Mouse (Mus musculus) heart, embryonic 14.5 days (tissue): ENCODE measurements around the gene Tacc2. TPM values are rescaled to one million over a fixed set of nuclear protein-coding genes. Genes with fewer than 3 reads are reported as not detected.
A peak's percentile ranks its signal among the peaks of the same experiment; 100 is the strongest.

Source experiments
- ATAC-seq: fragments of 200-750 bp; cut with Nextera tagmentation; 2 replicates; pipeline ENCODE4 v1.8.0; 2017; ENCODE audit warnings: low read depth, moderate TSS enrichment; ENCODE audit not compliant: insufficient number of reproducible peaks, insufficient read depth, low FRiP score
- H3K27ac ChIP-seq, 2 experiments: fragments of 200-500 bp in 1 of 2; fragments of 300-500 bp in 1 of 2; sonication (generic) in 1 of 2; replicated peaks in 1 of 2; 2 replicates each; pipeline ENCODE4 v1.5.1; 2012 to 2014; ENCODE audit warnings: low read depth in 2 of 2, low read length in 2 of 2, control low read depth in 1 of 2, mild to moderate bottlenecking in 1 of 2, mixed read lengths in 1 of 2; ENCODE audit not compliant: control insufficient read depth in 1 of 2, insufficient read depth in 1 of 2
- H3K27me3 ChIP-seq: fragments of 300-500 bp; sonication (generic); 2 replicates; pipeline ENCODE4 v1.6.1; 2014; ENCODE audit warnings: mild to moderate bottlenecking, low read length, control low read depth; ENCODE audit not compliant: control insufficient read depth, insufficient read depth
- H3K36me3 ChIP-seq: fragments of 300-500 bp; sonication (generic); 2 replicates; pipeline ENCODE4 v1.6.1; 2014; ENCODE audit warnings: mild to moderate bottlenecking, control low read depth, low read length, mixed read lengths; ENCODE audit not compliant: control insufficient read depth, insufficient read depth
- H3K4me1 ChIP-seq, 2 experiments: fragments of 200-500 bp in 1 of 2; fragments of 300-500 bp in 1 of 2; sonication (generic) in 1 of 2; 2 replicates each; pipeline ENCODE4 v1.6.1; 2012 to 2014; ENCODE audit warnings: low read length in 2 of 2, control low read depth in 1 of 2, mixed read lengths in 1 of 2; ENCODE audit not compliant: control insufficient read depth in 2 of 2, insufficient read depth in 2 of 2
- H3K4me2 ChIP-seq: fragments of 300-500 bp; sonication (generic); 2 replicates; pipeline ENCODE4 v1.6.1; 2014; ENCODE audit warnings: mild to moderate bottlenecking, low read length
- H3K4me3 ChIP-seq, 2 experiments: fragments of 200-500 bp in 1 of 2; fragments of 300-500 bp in 1 of 2; sonication (generic) in 1 of 2; 2 replicates each; pipeline ENCODE4 v1.5.1; 2012 to 2014; ENCODE audit warnings: low read length in 2 of 2, mild to moderate bottlenecking in 2 of 2, control low read depth in 1 of 2, low read depth in 1 of 2, moderate library complexity in 1 of 2; ENCODE audit not compliant: control insufficient read depth in 1 of 2, insufficient read depth in 1 of 2
- H3K9ac ChIP-seq: fragments of 300-500 bp; sonication (generic); 2 replicates; pipeline ENCODE4 v1.6.1; 2014; ENCODE audit warnings: mild to moderate bottlenecking, low read length
- H3K9me3 ChIP-seq: fragments of 300-500 bp; sonication (generic); 2 replicates; pipeline ENCODE4 v1.6.1; 2016; ENCODE audit warnings: low read length, control low read depth; ENCODE audit not compliant: control insufficient read depth
- WGBS: fragments of 180-500 bp; shearing (Covaris S2); extraction: QIAGEN DNeasy Blood & Tissue Kit; methylation state at CpG from one replicate; pipeline ENCODE4 v1.1.7; 2014; 5-methylcytosine and 5-hydroxymethylcytosine counted together
- polyA plus RNA-seq: library from polyadenylated mRNA; unstranded; fragments of >200 nt; fragmentation: Nextera tagmentation; extraction: Ambion mirVana; gene quantifications from 2 replicates; pipeline ENCODE4 v1.2.1, GENCODE M21; 2014

Tacc2 gene
- polyA plus RNA-seq, 1 experiment from 2014 or later: 55.9 TPM

DNA sequence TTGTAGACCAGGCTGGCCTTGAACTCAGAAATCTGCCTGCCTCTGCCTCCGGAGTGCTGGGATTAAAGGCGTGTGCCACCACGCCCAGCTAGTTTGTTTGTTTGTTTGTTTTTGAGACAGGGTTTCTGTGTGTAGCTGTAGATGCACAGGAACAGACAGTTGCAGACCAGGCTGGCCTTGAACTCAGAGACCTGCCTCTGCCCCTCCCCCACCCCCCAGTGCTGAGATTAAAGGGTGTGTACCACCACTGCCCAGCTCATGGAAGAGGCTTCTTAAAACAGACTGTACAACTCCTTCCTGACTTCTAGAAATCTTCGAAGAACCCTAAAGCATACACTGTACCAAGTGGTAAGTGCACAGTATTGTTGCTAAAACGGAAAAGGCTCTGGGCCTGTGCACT lies 31.8 kb upstream of the Tacc2 start:
- peaks cover 0 to 10% of the 10 kb centered on the region in 2 experiments; a peak in 1 of 4 replicates for H3K4me1 ChIP-seq
- WGBS: 84% methylated on average over 5 of the region's 5 CpGs
- H3K27ac ChIP-seq: no peak overlapping the region
- H3K9me3 ChIP-seq: no peaks in the 10 kb centered on the region
- peaks cover 49% of the 10 kb centered on the region for H3K36me3 ChIP-seq
- peak overlapping the region; percentile 93 for H3K4me2 ChIP-seq
- no peaks in the 10 kb centered on the region for H3K27me3 ChIP-seq
- ATAC-seq: no peak
- peak overlapping the region; percentile 93 for H3K9ac ChIP-seq
- H3K4me3 ChIP-seq: peak overlapping the region in 1 of 2 experiments; percentile 90; a peak in 1 of 4 replicates

DNA sequence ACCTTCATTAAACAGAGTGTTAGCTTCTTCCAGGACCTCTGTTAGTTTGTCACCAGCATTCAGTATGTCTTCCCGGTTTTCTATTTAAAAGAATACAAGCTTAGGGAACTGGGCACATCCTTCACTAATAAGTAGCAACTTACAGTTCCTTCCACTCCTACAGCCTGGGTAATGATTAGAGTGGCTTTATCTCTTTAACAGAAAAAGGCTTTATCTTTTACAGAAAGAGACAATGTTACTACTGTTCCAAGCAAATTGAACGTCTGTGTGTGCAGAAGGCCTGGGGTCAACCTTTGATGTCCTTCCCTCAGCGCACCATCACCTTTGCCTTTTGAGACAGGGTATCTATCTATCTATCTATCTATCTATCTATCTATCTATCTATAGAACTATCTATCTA lies 31.3 kb upstream of the Tacc2 start:
- WGBS: 38% methylated on average over 3 of the region's 3 CpGs
- Histone ChIP-seq H3K36me3 (peaks cover 46% of the 10 kb centered on the region), H3K27me3 (no peaks in the 10 kb centered on the region), H3K4me3 (peak overlapping the region; percentile 69 to 90; a peak in 3 of 4 replicates), H3K4me1 (peaks cover 0 to 10% of the 10 kb centered on the region in 2 experiments; a peak in 1 of 4 replicates), H3K4me2 (peak overlapping the region; percentile 93), H3K27ac (peak overlapping the region; percentile 92 to 99), H3K9ac (peak overlapping the region; percentile 93), H3K9me3 (no peaks in the 10 kb centered on the region)
- ATAC-seq: no peak

DNA sequence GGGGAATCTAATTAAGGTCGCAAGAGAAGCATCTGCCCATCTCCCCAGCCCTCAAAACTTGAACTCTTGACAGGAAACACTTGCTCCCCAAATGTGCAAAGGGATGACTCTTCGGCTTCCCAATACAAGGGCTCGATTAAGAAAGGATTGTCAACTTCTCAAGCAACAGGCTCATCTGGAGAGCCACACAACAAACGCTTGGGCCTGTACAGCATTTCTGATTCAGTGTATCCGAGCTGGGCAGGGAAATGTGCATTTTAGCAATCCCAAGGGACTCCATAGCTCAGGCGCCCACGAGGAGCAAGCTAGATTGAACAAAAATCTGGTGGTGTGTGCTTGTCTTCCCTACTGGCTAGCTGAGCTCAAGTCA lies 30.8 kb upstream of the Tacc2 start:
- Histone ChIP-seq H3K27me3 (no peaks in the 10 kb centered on the region), H3K4me2 (peak overlapping the region; percentile 93), H3K9ac (peak overlapping the region; percentile 93), H3K36me3 (peaks cover 41% of the 10 kb centered on the region), H3K27ac (peak overlapping the region; percentile 92 to 99), H3K4me3 (peak overlapping the region; percentile 69 to 90), H3K4me1 (peaks cover 0 to 10% of the 10 kb centered on the region in 2 experiments; a peak in 1 of 4 replicates), H3K9me3 (no peaks in the 10 kb centered on the region)
- 3% methylated on average over 7 of the region's 7 CpGs for WGBS
- ATAC-seq: no peak

DNA sequence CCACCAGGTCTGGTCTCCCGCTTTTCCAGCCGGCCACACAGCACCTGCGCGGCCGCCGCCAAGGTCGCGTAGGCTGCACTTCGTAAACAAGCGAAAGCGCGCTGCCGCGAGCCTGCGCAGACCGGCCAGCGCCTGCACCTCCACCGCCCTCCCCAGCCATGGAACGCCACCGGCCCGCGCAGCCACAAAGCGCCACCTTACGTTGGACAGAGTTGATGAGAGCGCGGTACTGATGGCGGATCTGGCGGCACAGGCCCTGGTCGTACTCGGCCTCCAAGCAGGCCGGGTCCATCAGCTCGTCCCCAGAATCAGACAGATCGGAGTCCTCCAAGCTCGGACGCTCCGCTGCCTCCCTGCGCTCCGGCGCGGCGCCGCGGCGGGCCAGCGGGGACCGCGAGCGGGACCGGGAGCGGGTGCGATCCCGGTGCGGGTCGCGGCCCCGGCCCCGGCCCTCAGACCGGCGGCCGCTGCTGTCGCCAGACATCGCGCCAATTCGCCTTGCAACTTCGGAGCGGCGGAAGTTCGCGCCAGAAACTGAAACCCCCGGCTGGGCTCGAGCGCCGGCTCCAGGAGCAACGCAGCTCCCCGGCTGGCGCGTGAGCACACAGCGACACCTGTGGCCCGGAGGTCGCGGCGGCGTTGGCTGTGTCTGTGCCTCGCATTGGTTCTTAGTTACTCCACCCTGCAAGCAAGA lies 30.3 kb upstream of the Tacc2 start:
- H3K27me3 ChIP-seq: no peaks in the 10 kb centered on the region
- peak overlapping the region; percentile 69 to 90 for H3K4me3 ChIP-seq
- peak overlapping the region; percentile 93 for H3K4me2 ChIP-seq
- ATAC-seq: peak; percentile 92
- peak overlapping the region; percentile 93 for H3K9ac ChIP-seq
- WGBS: under 1% methylated on average over 84 of the region's 84 CpGs
- peaks cover 0 to 10% of the 10 kb centered on the region in 2 experiments; a peak in 1 of 4 replicates for H3K4me1 ChIP-seq
- peak overlapping the region; percentile 92 to 99 for H3K27ac ChIP-seq
- H3K36me3 ChIP-seq: peaks cover 36% of the 10 kb centered on the region
- H3K9me3 ChIP-seq: no peaks in the 10 kb centered on the region

DNA sequence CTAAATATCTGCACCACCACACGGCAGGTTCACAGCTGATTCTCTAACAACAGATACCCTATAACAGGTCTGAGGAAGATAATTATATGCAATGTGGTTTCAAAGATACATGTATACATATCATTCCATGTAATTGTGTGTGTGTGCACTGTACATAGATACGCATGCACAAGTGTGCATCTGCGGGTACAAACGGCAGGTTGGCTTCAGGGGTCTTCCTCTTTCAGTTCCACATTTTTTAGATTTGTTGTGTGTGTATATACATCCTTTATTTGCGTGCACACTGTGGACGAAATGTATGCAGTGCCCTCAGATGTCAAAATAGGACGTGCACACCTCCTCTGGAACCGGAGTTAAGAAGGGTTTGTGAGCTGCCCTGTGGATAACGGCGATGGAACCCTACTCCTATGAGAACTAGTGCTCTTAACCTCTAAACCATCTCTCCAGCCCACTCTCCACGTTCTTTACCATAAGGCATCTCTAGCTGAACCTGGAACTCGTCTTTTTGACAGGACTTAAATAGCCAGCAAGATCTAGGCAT lies 29.5 kb upstream of the Tacc2 start:
- Histone ChIP-seq H3K27ac (no peak overlapping the region; a peak in 2 of 4 replicates), H3K4me1 (peaks cover 0 to 13% of the 10 kb centered on the region in 2 experiments; a peak in 3 of 4 replicates), H3K9me3 (no peaks in the 10 kb centered on the region), H3K4me2 (peak overlapping the region; percentile 93; the same call in 1 of the 2 replicates), H3K9ac (no peak overlapping the region; the same call in 1 of the 2 replicates), H3K36me3 (peaks cover 28% of the 10 kb centered on the region), H3K4me3 (peak overlapping the region in 1 of 2 experiments; percentile 90; a peak in 2 of 4 replicates), H3K27me3 (no peaks in the 10 kb centered on the region)
- no peak for ATAC-seq
- WGBS: 74% methylated on average over 12 of the region's 12 CpGs

DNA sequence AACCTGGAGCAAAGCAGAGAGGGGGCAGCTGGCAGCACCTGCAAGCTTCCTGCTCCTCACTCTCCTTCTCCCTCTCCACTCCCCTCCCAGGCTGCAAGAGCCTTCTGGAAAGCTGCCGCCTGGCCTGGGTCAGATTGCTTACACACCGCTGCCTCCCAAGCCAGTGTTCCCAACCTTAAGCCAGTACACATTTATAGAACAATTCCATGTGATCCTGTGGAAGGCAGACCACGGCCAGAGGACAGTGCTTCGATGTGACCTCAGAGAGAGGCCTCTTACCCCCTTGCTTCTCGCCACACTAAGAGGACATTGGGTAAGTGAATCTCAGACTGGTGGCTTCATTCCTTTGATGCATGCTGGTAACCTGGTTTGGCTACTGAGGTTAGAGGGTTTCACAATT lies 24.5 kb upstream of the Tacc2 start:
- Histone ChIP-seq H3K9me3 (no peaks in the 10 kb centered on the region), H3K36me3 (no peaks in the 10 kb centered on the region), H3K27me3 (no peaks in the 10 kb centered on the region), H3K4me1 (peaks cover 2 to 7% of the 10 kb centered on the region in 2 experiments; a peak in 3 of 4 replicates), H3K4me3 (no peak overlapping the region), H3K27ac (no peak overlapping the region), H3K9ac (no peak overlapping the region), H3K4me2 (no peak overlapping the region)
- 44% methylated on average over 5 of the region's 5 CpGs for WGBS
- no peak for ATAC-seq

DNA sequence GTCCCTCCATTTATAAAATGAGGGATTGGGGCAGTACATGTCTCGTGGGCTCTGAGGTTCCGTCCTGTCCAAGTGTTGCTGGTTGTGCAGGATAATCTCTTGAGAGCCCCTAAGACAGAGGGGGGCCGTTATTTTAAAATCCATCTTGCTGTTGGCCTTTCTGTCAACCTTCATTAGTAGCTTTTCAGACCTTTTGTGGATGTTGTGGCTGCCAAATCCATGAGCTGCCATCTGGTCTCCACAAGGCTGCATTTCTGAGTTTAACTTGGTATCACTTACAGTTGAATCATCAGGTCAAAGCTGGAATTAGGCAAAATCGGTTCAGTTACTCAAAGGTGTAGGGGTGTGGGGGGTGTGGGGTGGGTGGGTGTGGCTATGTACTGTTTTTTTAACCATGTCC lies 23.9 kb upstream of the Tacc2 start:
- peaks cover 2 to 7% of the 10 kb centered on the region in 2 experiments; a peak in 3 of 4 replicates for H3K4me1 ChIP-seq
- H3K27me3 ChIP-seq: no peaks in the 10 kb centered on the region
- 82% methylated on average over 4 of the region's 4 CpGs for whole genome bisulfite sequencing
- ATAC-seq: no peak
- no peak overlapping the region for H3K4me2 ChIP-seq
- H3K9ac ChIP-seq: no peak overlapping the region
- H3K9me3 ChIP-seq: no peaks in the 10 kb centered on the region
- no peak overlapping the region for H3K27ac ChIP-seq
- no peaks in the 10 kb centered on the region for H3K36me3 ChIP-seq
- no peak overlapping the region for H3K4me3 ChIP-seq
